Mouse (Mus musculus) cerebellum, adult 9-11 months (tissue): ENCODE measurements at regions not wholly inside any gene's neighbourhood (a gene's known extent, or its start where the extent isn't known, plus 50 kb on each side); places are given as distances from the start of the nearest gene placed in this dataset.

ENCODE experiments used
- DNase-seq: peaks from one replicate; pipeline ENCODE4 v3.0.0; 2022

DNA sequence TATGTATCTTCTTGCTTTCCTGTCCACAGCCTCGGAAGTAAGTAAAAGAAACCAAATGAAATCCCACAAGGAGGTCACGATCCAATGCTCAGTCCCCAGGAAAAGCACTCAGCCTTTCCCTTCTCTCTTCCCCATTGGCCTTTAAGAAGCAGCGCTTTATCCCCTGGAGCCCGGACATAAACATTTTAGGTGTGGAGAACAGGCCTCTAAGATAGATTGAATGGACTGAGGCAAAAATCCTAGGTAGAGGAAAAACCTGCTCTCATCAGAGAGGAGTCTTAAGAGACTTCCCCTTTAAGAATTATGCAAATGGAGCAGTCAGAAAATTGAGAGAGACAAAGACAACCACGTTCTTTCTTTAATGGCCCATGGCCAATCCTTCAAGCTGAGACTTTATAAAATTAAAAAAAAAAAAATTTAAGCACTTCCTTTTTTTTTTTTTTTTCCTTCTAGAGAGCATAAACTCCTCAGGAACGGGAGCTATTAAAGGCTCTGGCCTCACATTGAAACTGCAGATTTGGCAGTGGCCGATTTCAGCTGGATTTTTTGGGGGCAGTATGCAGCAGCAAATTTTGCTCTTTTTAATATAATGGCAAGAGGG is 1020.5 kb downstream of the 9330182O14Rik start:
- DNase-seq: no peak

DNA sequence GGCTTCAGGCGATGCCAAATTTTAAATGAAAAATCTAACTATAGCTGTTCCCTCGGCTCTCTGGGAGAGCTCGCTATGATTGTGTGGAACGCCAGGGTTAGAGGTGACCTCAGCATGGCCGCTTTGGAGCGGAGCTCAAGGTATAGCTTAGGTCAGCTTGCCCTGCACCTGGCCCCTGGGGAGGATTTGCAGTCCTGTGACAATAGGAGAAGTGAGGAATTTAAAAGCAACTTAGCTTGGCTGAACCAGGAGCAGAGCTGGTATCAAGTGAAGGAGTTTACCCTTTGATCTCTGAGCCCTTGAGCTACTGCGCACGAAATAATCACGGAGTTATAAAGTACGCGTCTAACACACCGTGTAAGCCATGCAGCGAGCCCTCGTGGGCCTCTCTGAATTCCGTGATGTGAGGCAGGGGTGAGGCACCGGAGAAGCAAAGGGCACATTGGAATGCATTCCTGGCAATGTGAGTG is 1021.0 kb downstream of the 9330182O14Rik start:
- DNase-seq: peak; percentile 14

DNA sequence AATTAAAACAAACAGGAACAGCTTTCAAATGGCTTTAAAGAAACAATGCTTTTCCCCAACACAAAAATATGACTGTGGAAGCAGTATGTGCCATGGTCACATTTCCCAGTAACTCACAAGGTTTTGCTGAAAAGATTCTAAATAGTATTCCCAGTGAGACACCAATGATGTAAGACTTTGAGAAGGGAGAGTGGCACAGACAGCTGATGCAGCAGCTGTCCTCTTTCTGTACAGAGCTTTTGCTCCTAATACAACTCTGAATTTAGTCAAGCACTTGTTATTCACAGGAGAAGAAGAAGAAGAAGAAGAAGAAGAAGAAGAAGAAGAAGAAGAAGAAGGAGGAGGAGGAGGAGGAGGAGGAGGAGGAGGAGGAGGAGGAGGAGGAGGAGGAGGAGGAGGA is 1023.6 kb downstream of the 9330182O14Rik start:
- no peak for DNase-seq

DNA sequence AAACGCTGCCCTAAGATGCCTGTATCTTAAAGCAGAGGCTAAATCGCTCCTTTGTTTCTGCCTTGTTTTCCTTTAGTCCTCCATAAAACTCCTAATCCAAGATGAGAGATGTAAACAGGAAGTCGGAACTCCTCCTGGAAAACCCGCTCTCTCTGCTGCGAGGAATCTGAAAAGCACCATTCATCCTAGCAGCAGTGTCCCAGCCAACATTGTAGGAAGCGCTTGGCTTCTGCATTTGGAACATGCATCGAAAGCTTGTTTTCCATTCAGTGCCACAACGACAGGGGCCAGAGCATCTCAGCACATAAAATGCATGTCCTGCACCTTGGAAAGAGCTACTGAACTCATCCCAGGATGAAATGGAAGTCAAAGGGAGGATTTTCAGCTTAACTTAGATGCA is 1028.1 kb downstream of the 9330182O14Rik start:
- DNase-seq: peak; percentile 8

DNA sequence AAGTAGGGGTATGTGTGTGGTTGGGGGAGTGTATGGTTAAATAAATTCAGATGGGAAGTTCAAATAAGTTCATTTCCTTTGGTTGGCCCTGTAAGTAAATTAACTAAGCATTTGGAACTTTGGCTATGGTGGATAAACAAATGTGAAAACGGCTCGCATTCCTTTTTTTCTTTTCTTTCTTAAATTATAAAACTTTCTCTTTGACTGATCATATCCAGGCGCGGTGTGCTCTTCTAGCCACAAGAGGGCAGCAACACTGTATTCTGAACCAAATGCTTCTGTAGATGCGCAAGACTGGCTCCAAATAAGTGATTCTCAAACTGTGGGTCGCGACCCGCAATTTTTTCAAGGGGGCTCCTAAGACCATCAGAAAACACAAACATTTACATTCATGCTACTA is 1028.6 kb downstream of the 9330182O14Rik start:
- DNase-seq: peak; percentile 40

DNA sequence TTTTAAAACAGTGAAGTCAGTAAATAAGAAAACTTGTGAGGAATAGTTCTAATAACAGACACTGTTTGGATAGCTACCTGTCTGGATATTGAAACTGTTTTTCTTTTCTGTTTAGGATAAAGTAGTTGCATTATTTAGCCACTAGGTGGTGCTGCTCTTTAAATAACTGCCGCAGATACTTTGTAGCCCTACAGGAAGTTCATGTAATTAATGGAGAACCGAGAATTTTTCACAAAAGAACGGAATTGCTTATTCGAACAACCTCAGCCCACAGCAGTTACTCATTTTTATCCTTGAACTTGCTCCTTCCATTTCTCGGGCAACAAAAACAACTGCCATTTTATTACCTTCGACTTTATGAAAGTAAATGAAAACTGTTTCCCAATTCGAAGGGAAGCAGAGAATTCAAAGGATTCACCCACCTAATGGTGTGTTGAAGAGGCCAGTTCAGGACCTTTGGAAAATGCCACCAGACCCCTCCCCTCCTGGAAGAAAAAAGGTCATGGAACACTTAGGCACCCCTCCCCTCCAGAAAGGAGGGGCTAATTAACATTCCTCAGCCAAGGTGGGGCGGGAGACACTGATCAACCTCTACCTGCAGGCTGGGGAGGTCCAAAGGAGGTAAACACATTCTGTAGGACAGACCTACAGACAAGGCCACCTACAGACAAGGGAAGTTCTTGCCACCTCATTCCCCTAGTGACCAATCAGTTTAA is 1029.6 kb downstream of the 9330182O14Rik start:
- peak; percentile 11 for DNase-seq

GRCm38 (mm10) chr15:41165534-41165933 is 1031.4 kb downstream of the 9330182O14Rik start:
- DNase-seq: no peak

DNA sequence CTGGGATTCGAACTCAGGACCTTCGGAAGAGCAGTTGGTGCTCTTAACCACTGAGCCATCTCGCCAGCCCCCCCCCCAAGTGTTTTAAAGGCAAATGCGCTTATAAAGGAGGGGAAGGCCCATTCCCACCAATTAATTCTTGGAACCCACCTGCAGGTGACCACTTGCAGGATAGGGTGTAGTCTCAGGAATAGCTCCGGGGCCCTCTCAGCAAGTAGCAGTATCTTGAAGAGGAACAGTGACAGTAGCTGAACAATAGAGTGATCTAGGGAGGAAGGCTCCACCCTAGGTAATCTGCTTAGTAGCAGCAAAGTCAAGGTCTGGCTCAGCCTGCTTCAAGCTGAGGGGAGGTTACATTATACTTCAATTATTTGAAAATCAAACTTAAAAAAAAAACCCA is 1056.6 kb downstream of the 9330182O14Rik start:
- DNase-seq: no peak

GRCm38 (mm10) chr15:41193240-41193639 is 1059.1 kb downstream of the 9330182O14Rik start:
- DNase-seq: peak; percentile 56

- DNase-seq: no peak
Observed at GRCm38 (mm10) chr15:41223801-41224200, 1089.6 kb downstream of the 9330182O14Rik start.

DNA sequence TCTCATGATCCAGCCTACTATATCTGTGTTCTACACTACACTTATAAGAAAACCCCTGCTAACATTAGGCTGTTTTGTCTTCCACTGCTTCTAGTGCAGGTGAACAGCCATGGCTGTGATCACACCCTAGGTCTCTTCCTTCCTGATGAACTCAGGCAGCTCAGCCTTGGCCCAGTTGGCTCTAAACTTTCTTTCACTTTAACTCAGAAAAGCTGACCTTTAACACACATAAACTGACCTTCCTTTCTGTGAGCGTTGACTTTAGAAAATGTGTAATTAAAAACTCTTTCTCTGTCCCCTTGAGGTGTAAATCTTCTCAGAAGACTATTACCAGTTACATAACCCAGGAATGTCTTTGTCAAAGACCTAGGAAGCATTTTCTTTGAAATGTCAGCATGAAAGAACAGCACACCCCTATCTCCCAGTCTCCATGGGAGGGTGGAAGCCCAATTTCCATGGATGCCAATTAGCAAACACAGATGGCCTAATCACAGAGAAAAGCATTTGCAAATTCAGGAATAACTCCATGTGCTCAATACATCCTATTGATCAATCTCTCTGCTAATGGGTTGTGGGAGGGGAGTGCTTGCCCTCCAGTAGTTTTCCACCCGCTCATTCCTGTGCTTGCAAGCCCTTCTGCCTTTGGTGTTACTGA is 1098.4 kb downstream of the 9330182O14Rik start:
- DNase-seq: no peak
